Mouse (Mus musculus): Measurements from ENCODE around the gene Ppp1r14a.

The Ppp1r14a gene

DNA sequence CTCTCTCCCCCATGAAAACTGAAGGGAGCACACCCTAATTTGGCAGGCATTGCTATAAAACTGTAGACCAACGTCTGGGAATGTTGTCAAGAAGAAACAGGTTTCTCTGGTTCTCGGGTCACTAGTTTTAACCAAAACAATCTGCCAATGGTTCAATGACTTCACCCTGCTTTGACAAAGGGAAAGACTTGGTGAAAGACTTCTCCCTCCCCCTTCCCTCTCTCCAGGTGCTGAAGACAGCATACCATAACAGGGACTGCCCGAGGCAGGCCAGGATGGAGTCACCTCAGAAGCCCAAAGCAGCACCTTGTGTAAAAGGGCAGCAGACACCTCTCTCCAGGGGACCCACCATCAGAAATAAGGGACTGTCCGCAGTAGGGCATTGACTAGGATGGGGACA is 22.2 kb upstream of the Ppp1r14a start:
- TF ChIP-seq GATA4 (IDR thresholded peaks at IDR 0.05; ENCODE audit: insufficient replicate concordance, low read length) = no peak

DNA sequence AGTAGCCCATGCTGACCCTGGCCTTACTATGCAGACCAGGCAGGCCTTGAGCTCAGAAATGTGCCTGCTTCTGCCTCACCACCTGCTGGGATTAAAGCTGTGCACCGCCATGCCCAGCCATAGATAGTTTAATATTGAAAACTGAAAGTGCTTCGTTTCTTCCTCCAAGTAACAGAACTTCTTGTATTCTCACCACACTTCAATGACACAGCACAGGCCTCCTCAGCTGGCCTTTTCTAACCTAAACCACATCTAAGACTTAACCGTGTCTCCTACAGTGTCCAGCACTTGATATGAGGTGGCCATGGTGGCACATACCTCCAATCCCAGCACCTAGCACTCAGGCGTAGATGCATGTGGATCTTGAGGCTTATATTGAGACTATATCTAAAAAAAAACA is 18.7 kb upstream of the Ppp1r14a start:
- no peak for TF ChIP-seq GATA4 (IDR thresholded peaks at IDR 0.05; ENCODE audit: insufficient replicate concordance, low read length)

DNA sequence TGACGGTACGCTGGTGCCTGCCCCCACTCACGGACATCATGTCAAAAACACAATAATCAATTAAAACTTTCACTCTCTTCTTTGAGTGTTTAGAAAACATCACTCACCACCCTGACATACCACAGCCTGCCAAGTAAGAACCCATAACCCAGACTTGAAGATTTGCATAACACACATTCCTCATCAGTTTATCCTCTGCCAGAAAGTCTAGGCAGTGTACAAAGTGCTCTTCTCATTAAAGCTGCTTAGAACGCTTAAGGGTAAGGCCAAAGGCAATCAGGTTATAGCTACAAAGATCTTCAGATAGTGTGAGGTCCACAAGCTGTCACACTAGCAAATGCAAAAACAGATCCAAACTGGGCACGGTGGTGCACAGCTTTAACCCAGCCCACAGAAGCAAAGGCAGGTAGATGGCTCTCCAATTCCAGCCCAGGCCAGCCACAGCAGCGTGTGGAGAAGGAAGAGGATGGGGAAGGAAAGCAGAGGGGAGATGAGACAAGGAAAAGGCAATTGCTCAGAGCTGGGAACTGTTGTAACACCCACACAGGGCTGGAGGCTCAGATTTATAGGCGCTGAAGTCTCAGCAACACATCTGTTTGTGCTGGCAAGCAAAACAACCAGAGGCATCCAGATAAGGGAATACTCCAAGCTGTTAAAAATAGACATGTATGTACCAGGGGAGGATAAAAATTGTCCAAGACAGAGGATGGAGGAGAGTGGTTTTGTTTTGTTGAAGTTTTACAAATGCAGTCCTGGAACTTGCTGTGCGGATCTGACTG is 17.2 kb upstream of the Ppp1r14a start:
- no peak; the same call in 1 of the 2 replicates for TF ChIP-seq GATA4 (IDR thresholded peaks at IDR 0.05; ENCODE audit: insufficient replicate concordance, low read length)

DNA sequence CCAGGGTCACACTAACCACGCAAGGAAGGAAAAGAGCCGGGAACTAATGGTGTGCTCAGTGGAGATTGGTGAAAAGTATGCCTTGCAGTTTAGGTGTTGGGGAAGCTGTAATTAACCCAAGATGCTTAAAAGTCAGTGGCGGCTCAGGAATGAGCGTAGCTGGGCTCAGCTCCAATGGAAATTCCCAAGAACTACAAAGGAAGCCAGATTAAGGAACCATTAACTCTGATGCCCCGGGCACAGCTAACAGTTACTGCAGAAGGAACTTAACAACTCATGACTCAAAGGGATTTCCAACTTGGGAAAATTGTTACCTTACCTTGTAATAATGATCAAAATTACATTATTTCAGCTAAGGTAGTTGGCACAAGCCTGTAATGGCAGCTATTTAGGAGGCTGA is 12.4 kb upstream of the Ppp1r14a start:
- TF ChIP-seq GATA4 (IDR thresholded peaks at IDR 0.05; ENCODE audit: insufficient replicate concordance, low read length) = no peak

DNA sequence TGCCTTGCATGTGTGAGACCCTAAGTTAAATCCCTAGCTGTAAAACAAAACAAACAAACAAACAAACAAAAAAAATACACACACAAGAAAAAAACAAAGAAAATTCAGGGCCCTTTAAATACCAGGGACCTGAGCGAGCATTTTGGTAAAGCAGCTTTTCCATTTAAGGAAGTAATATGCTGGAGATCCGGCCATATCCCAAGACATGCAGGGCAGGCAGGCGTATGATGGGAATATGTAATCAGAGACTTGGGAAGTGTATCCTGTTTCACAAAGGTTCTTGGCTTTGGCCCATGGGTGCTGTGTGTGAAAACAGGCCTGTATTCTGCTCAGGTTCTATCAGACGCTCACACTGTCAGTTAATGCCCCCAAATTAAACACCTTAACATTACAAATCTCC is 11.6 kb upstream of the Ppp1r14a start:
- TF ChIP-seq GATA4 (IDR thresholded peaks at IDR 0.05; ENCODE audit: insufficient replicate concordance, low read length) = peak; percentile 62; the same call in 1 of the 2 replicates

DNA sequence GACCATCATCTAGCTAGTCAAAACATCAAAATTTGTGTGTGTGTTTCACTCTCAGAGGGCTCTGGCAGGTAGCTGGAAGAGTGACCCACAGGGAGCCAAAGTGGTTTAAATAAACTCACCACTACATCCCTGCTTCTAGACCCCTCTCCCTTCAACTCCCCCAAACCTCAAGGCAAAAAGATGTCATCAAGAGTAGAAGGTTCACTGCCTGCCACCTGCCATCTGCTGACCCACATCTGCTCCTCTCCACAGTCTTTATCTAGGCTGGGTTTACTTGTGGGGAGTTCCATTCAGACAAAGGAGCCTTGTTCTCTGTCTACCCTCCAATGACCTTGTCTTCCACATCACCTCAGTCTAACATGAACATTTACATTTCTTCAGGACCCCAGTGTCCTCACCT is 9.8 kb upstream of the Ppp1r14a start:
- TF ChIP-seq GATA4 (IDR thresholded peaks at IDR 0.05; ENCODE audit: insufficient replicate concordance, low read length) = no peak

DNA sequence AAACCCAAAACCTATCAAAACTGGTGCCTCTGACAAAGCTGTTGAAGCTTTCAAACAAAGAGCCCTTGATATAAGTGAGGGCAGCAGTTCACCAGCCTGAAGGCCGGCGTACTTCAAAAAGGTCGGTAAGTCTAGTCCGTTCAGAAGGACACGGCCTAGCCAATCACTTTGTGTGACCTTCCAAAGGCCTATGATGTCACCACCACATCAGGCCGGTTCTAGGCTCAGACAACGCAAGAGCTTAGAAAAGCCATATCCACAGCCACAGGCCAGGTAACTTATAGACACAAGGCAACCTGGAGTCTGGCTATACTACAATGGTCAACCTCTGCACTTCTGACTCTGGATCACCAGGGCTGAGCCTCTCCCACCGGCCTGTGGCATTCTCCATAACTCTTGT is 9.2 kb upstream of the Ppp1r14a start:
- no peak for TF ChIP-seq GATA4 (IDR thresholded peaks at IDR 0.05; ENCODE audit: insufficient replicate concordance, low read length)

DNA sequence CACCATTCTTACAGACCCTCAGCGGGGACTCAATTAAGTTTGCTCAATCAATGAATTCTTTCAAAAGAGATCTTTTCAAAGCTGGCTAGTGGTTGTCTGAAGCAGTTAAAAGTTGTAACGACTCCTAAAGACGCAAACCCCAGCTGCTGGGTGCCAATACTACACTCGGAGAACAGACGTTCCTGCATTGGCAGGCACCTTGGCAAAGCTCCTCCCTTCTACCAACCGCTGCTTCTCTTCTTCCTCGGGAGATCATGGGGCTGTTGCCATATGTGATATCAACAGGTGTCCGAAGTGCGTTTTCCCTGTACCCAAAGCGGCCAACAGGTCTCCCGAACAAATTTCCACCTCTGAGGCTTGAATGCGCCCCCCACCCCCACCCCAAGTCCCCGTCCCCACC is 8.3 kb upstream of the Ppp1r14a start:
- TF ChIP-seq GATA4 (IDR thresholded peaks at IDR 0.05; ENCODE audit: insufficient replicate concordance, low read length) = no peak

DNA sequence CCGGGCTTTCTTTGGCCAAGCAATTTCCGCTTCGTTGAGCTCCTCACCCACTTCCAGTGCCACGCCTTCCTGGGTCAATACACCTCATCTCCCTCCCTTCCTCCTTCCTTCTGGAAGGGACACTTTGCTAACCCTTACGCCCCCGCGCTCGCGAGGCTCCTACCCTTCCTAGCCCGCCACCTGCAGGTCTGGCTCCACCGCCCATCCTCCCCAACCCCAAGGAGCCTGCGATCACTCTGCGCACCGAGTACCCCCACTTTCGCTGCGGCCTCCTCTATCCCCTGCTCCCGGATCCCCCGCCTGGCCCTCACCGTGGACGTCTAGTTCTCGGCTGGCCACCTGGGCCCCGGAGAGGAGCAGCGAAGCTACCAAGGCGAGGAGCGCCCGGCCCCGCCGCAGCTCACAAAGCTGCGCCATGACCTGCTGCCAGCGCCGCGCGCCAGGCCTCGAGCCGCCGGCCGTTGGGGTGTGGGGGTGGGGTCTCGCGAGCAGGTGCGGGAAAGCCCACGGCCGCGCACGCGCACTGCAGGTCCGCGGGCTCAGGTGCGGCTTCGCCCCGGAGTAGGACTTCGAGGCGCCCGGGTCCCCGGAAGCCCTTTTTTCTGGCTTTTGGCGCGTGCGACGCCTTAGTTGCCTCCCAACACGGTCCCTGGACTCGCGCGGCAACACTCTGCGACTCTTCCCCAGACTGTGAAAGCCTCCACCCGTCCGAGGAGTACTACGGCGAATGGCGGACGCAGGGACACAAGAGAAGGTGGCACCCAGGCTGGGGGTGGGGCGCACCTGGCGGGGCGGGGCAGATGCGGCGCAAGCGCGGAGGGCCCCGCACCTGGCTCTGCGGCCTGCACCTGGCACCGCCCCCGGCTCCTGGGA is 7.7 kb upstream of the Ppp1r14a start, which contains the start of gene Spint2:
Spint2 (minus strand) TSS at position 712 of the 873 bp plus-strand sequence.
- TF ChIP-seq GATA4 (IDR thresholded peaks at IDR 0.05; ENCODE audit: insufficient replicate concordance, low read length) = no peak

DNA sequence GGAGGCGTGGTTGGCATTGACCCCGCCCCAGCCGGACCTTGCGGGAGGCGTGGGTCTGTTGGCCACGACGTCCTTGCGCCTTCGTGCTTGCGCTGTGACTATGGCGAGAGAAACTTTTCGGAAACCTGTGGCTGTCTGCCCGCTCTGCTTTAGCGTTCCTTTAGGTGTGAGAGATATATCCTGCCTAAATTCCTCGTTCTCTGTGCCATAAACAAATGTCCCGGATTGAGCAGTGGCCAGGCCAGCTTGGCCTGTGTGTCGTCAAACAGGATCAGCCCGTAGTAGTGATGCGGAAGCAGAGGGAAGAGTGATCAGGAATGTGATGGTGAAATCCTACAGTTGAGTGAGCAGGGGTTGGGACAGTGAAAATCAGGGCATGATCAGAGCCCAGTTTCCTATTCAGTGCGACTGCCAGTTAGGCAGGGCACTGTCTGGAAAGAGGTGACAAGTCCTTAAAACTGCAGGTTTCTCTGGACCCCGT is 7.0 kb upstream of the Ppp1r14a start:
- TF ChIP-seq GATA4 (IDR thresholded peaks at IDR 0.05; ENCODE audit: insufficient replicate concordance, low read length) = no peak

DNA sequence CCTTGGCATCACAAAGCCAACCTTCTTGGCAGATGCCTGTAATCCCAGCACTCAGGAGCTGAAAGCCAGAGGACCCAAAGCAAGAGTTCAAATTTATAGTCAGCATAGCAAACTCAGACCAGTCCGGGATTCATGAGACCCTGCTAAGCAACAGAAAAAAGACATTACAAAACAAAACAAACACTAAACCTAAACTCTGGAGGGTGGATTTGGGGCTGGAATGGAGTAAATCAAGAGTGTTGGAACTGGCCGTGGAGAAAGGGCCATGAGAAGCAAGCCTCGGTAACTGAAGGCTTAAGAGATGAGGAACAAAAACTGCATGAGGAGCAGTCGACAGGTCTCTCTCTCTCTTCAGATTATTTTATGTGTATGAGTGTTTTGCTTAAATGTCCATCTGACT is 5.2 kb upstream of the Ppp1r14a start:
- TF ChIP-seq GATA4 (IDR thresholded peaks at IDR 0.05; ENCODE audit: insufficient replicate concordance, low read length) = no peak

DNA sequence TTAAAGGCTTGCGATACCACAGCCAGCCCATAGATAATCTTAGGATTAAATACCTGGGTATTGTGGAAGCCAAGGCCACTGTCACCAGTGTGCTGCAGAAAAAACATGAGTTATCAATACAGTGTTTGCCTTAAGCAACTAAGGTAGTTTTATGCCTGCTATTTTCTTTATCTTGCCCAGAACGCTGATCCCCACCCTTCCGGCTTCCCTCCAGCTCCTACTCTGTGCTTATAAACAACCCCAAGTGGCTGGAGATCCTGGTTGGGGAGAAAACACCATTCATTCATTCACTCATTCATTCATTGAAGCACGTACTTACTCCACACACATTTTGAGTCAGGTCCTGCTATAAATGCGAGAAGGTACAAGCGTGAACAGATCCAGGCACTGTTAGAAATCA is 4.6 kb upstream of the Ppp1r14a start:
- TF ChIP-seq GATA4 (IDR thresholded peaks at IDR 0.05; ENCODE audit: insufficient replicate concordance, low read length) = no peak

DNA sequence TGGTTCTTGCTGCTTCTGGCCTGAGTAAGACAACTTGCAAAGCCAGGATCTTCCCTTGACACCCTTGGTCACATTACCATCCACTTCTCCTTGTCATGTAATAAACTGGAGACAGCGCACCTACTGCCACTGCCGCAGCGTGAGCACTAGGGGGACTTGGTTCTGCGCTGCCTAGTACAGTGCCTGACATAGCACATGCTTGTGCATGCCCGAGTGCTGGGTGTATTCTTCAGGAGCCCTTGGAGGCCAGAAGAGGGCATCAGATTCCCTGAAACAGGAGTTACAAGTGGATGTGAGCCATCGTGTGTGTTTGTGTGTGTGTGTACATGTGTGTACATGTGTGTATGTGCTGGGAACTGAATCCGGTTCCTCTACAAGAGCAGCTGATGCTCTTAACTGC is 1.6 kb upstream of the Ppp1r14a start:
- no peak for TF ChIP-seq GATA4 (IDR thresholded peaks at IDR 0.05; ENCODE audit: insufficient replicate concordance, low read length)

DNA sequence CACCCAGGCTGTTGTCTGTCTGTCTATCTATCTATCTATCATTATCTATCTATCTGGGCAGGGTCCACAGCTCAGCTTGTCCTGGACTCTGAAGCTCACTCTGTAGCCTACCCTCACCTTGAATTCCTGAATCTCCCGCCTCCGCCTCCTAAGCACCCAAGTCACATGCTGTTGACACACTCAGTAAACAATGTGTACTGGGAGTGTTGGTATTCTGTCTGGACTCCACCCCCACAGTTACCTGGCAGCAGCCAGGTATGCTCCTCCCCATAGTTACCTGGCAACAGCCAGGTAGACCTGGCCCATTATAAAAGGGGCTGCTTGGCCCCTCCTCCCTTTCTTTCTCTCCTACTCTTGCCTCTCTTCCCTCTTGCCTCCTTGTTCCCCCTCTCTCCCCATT is 1.0 kb upstream of the Ppp1r14a start:
- no peak for TF ChIP-seq GATA4 (IDR thresholded peaks at IDR 0.05; ENCODE audit: insufficient replicate concordance, low read length)

DNA sequence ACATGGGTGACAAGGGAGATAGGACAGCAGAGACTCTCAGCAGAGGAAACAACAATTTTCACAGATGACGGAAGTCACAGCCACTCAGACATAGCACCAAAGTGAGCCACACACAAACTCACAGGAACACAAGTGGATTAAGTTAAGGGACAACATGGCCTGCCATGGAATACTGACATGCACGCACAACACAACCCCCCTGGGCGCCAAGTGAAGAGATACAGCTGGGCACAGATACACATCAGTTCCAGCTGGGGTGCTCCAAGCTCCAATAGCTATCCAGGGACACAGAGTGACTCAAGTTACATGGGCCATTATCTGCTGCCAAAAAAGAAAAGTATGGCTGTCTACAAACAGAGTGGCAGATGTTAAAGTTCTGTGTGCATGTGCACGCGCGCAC is 748 bp downstream of the Ppp1r14a start:
- TF ChIP-seq GATA4 (IDR thresholded peaks at IDR 0.05; ENCODE audit: insufficient replicate concordance, low read length) = no peak

Measured in liver, adult (tissue).